Mouse (Mus musculus): ENCODE data around the gene Padi3.

Gene Padi3

GRCm38 (mm10) chr4:140815996-140816917 is 5.8 kb upstream of the Padi3 start:
- DNase-seq (ENCODE audit: extremely low read depth, low read depth, low spot score): no peak

GRCm38 (mm10) chr4:140815496-140815895 is 5.0 kb upstream of the Padi3 start:
- DNase-seq (ENCODE audit: extremely low read depth, low read depth, low spot score): no peak

GRCm38 (mm10) chr4:140814241-140815225 is 4.1 kb upstream of the Padi3 start:
- no peak for DNase-seq (ENCODE audit: extremely low read depth, low read depth, low spot score)

- DNase-seq (ENCODE audit: extremely low read depth, low read depth, low spot score): no peak
Observed at GRCm38 (mm10) chr4:140813358-140814185, 3.1 kb upstream of the Padi3 start.

GRCm38 (mm10) chr4:140812609-140813008 is 2.2 kb upstream of the Padi3 start:
- no peak for DNase-seq (ENCODE audit: extremely low read depth, low read depth, low spot score)

- no peak for DNase-seq (ENCODE audit: extremely low read depth, low read depth, low spot score)
Observed at GRCm38 (mm10) chr4:140812191-140812590, 1.7 kb upstream of the Padi3 start.

GRCm38 (mm10) chr4:140809118-140809517 is 1.3 kb downstream of the Padi3 start:
- no peak for DNase-seq (ENCODE audit: extremely low read depth, low read depth, low spot score)

- no peak for DNase-seq (ENCODE audit: extremely low read depth, low read depth, low spot score)
Observed at GRCm38 (mm10) chr4:140804601-140805000, 5.8 kb downstream of the Padi3 start.

GRCm38 (mm10) chr4:140801364-140801763 is 9.1 kb downstream of the Padi3 start:
- DNase-seq (ENCODE audit: extremely low read depth, low read depth, low spot score): no peak

GRCm38 (mm10) chr4:140796786-140797185 is 13.7 kb downstream of the Padi3 start:
- DNase-seq (ENCODE audit: extremely low read depth, low read depth, low spot score): no peak

- no peak for DNase-seq (ENCODE audit: extremely low read depth, low read depth, low spot score)
Observed at GRCm38 (mm10) chr4:140794678-140795077, 15.8 kb downstream of the Padi3 start.

GRCm38 (mm10) chr4:140793795-140794194 is 16.7 kb downstream of the Padi3 start:
- no peak for DNase-seq (ENCODE audit: extremely low read depth, low read depth, low spot score)

GRCm38 (mm10) chr4:140792584-140792983 is 17.9 kb downstream of the Padi3 start:
- no peak for DNase-seq (ENCODE audit: extremely low read depth, low read depth, low spot score)

- DNase-seq (ENCODE audit: extremely low read depth, low read depth, low spot score): no peak
Observed at GRCm38 (mm10) chr4:140791071-140791470, 19.4 kb downstream of the Padi3 start.

- DNase-seq (ENCODE audit: extremely low read depth, low read depth, low spot score): no peak
Observed at GRCm38 (mm10) chr4:140789983-140790382, 20.5 kb downstream of the Padi3 start.

- DNase-seq (ENCODE audit: extremely low read depth, low read depth, low spot score): no peak
Observed at GRCm38 (mm10) chr4:140788983-140789382, 21.5 kb downstream of the Padi3 start.

GRCm38 (mm10) chr4:140788264-140788663 is 22.2 kb downstream of the Padi3 start:
- no peak for DNase-seq (ENCODE audit: extremely low read depth, low read depth, low spot score)

- no peak for DNase-seq (ENCODE audit: extremely low read depth, low read depth, low spot score)
Observed at GRCm38 (mm10) chr4:140787414-140787813, 23.0 kb downstream of the Padi3 start.

- no peak for DNase-seq (ENCODE audit: extremely low read depth, low read depth, low spot score)
Observed at GRCm38 (mm10) chr4:140785217-140785616, 25.2 kb downstream of the Padi3 start.

GRCm38 (mm10) chr4:140784292-140784945 is 26.0 kb downstream of the Padi3 start:
- DNase-seq (ENCODE audit: extremely low read depth, low read depth, low spot score): no peak
